Mouse (Mus musculus): Measurements from ENCODE around the gene Fzr1.

GRCm38 (mm10) chr10:81400371-81401204, 22.3 kb upstream of the Fzr1 start:
- TF ChIP-seq CTCF (IDR thresholded peaks at IDR 0.05; ENCODE audit: low read depth), result no peak
- TF ChIP-seq EP300 (optimal IDR thresholded peaks at IDR 0.05), result no peak

Measured in stomach, postnatal 0 days (tissue).